Mouse (Mus musculus): ENCODE results near the gene Gm7929.

Gm7929 gene

DNA sequence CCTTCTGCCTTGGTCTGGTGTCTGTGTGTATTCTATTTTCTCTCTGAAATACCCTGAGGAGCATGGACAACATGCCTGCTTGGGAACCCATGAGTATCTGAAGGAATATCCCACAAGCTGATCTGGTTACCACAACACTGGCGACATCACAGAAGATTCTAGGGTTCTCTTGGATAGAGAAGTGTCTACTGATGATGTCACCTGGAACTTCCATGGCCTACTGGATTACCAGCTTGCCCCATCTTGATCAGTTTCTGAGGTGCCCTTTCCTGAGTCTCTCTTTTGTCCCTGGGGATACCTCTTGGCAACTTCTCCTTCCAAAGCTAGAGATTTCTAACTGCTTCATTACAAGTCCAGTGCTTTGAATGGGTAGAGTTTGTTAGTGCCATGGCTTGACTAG is at the start of gene Gm7929:
TSS of gene Gm7929 (minus strand) at position 101 of the 400 bp plus-strand sequence.
- in situ Hi-C loops (cut with MboI, MseI), result loop anchor here (10.0 to 25.0 kb wide), 2 partner anchors 116 to 212 kb away; partner anchors contain the start of gene Gm6401

DNA sequence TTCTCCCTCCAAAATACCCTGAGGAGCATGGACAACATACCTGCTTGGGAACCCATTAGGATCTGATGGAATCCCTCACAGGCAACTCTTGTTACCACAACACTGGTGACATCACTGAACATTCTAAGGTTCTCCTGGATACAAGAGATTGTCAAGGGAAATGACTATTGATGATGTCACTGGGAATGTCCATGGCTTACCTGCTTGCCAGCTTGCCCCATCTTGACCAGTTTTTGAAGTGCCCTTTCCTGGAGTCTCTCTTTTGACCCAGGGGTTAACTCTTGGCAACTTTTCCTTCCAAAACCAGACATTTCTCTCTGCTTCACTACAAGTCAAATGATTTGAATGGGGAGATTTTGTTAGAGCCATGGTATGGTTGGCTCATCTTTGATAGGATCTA is 21.9 kb upstream of the Gm7929 start, which contains the start of gene Gm47189:
TSS of gene Gm47189 (minus strand) at position 101 of the 400 bp plus-strand sequence.
- in situ Hi-C loops (cut with MboI, MseI), result loop anchor here (25.0 kb wide), 1 partner anchor 190 kb away; the partner anchor contains the start of gene Gm6401

DNA sequence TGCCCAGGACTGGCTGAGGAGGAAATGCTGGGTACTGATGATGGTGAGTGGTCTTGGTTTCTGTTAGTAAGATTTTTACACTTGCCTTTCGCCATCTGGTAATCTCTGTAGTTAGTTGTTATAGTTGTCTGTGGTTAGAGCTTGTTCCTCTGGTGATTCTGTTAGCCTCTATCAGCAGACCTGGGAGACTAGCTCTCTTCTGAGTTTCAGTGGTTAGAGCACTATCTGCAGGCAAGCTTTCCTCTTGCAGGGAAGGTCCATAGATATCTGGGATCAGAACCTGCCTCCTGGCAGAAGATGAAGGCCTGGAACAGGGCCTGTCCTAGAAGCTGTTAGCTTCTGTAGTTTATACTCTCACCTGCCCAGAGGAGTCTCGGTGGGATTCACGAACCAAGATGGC is 5.5 kb upstream of the Gm7929 start:
- in situ Hi-C loops (cut with MboI, MseI), result loop anchor here (5.0 to 25.0 kb wide), 3 partner anchors 121 to 1576 kb away; partner anchors contain the start of gene Gm6401

DNA sequence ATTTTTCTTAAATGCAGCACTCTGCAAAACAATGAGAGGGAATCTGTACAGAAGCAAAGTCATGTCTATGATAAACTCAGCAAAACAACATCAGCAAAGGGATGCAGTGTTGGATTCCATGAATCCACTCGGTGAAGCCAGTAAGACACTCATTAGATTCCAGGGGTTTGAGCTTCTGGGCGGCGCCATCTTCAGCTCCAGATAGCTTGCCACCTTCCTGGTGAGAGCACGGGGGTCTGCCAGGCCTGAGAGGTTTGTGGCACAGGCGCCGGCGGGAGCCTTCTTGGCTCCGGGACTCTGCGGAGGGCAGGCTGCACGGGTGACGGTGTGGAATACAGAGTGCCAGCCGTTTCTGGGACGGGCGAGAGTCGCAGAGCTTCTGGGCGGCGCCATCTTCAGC is 27.0 kb downstream of the Gm7929 start:
- in situ Hi-C loops (cut with MboI, MseI), result loop anchor here (5.0 kb wide), 1 partner anchor 1339 kb away; no protein-coding TSS in a partner anchor

DNA sequence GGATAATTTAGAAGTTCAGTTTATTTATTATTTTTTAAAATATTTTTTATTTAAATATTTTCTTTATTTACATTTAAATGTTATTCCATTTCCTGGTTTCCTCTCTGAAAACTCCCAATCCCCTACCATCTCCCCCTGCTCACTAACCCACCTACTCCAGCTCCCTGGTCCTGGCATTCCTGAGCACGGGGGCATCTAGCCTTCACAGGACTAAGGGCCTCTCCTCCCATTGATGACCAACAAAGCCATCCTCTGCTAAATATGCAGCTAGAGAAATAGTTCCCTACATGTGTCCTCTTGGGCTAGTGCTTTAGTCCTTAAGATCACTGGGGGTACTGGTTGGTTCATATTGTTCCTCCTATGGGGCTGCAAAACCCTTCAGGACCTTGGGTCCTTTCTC is 33.2 kb downstream of the Gm7929 start:
- in situ Hi-C loops (cut with MboI, MseI), result loop anchor here (5.0 to 10.0 kb wide), 2 partner anchors 290 to 418 kb away; no protein-coding TSS in a partner anchor

DNA sequence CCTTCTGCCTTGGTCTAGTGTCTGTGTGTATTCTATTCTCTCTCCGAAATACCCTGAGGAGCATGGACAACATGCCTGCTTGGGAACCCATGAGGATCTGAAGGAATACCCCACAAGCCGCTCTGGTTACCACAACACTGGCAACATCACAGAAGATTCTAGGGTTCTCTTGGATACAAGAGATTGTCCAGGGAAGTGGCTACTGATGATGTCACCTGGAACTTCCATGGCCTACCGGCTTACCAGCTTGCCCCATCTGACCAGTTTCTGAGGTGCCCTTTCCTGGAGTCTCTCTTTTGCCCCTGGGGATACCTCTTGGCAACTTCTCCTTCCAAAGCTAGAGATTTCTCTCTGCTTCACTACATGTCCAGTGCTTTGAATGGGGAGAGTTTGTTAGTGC is 48.6 kb downstream of the Gm7929 start, which contains the start of gene Gm8068:
TSS of gene Gm8068 (minus strand) at position 101 of the 400 bp plus-strand sequence.
- in situ Hi-C loops (cut with MboI, MseI), result loop anchor here (5.0 kb wide), 2 partner anchors 736 to 1151 kb away; partner anchors contain the start of genes Gm21977 and Gm8005

All from T-helper 1 cell (primary cell).